Mouse (Mus musculus) olfactory bulb, adult 2 months (tissue): ENCODE data around the gene Cops8. TPM values are rescaled to one million over a fixed set of nuclear protein-coding genes. Genes with fewer than 3 reads are reported as not detected.
A peak's percentile ranks its signal among the peaks of the same experiment; 100 is the strongest.

ENCODE experiments used
- H3K27ac ChIP-seq: fragments of 200-500 bp; 2 replicates; pipeline ENCODE4 v1.5.1; 2012; ENCODE audit warnings: low read depth, low read length; ENCODE audit not compliant: insufficient read depth
- H3K4me1 ChIP-seq: fragments of 200-500 bp; 2 replicates; pipeline ENCODE4 v1.6.1; 2012; ENCODE audit warnings: low read length; ENCODE audit not compliant: control insufficient read depth, insufficient read depth
- H3K4me3 ChIP-seq: fragments of 200-500 bp; 2 replicates; pipeline ENCODE4 v1.5.1; 2012; ENCODE audit warnings: mild to moderate bottlenecking, low read depth, low read length, moderate library complexity; ENCODE audit not compliant: insufficient read depth
- CTCF ChIP-seq: fragments of 200-500 bp; IDR thresholded peaks from 2 replicates; pipeline ENCODE4 v1.5.1; 2012; ENCODE audit warnings: low read depth, mild to moderate bottlenecking, low read length, moderate library complexity; ENCODE audit not compliant: insufficient read depth
- POLR2A ChIP-seq: fragments of 200-500 bp; IDR thresholded peaks from 2 replicates; pipeline ENCODE4 v1.6.1; 2012; ENCODE audit warnings: mild to moderate bottlenecking, low read depth, low read length, moderate library complexity; ENCODE audit not compliant: insufficient read depth
- WGBS: fragments of 180-500 bp; shearing (Covaris S2); methylation state at CpG from one replicate; pipeline ENCODE4 v1.1.7; 2018; 5-methylcytosine and 5-hydroxymethylcytosine counted together
- polyA plus RNA-seq: library from polyadenylated mRNA; stranded (reverse); fragments of >200 nt; gene quantifications from 2 replicates; pipeline ENCODE4 v1.2.4, GENCODE M21; 2012; ENCODE audit warnings: low replicate concordance; ENCODE audit not compliant: missing spikeins, insufficient read depth, insufficient read length

Gene Cops8
- polyA plus RNA-seq, 1 experiment = not detected

- Histone ChIP-seq H3K4me1 (no peaks in the 10 kb centered on the region), H3K27ac (no peak overlapping the region), H3K4me3 (no peak overlapping the region)
- 74% methylated on average over 3 of the region's 3 CpGs for WGBS
- no peak for TF ChIP-seq POLR2A
- TF ChIP-seq CTCF = no peak
Observed at GRCm38 (mm10) chr1:90634205-90634745, 31.5 kb downstream of the Cops8 start.

- H3K4me1 ChIP-seq = no peaks in the 10 kb centered on the region
- no peak for TF ChIP-seq CTCF
- TF ChIP-seq POLR2A = no peak
- no peak overlapping the region for H3K4me3 ChIP-seq
- 75% methylated on average over 7 of the region's 7 CpGs for WGBS
- H3K27ac ChIP-seq = no peak overlapping the region
Observed at GRCm38 (mm10) chr1:90638335-90638734, 35.6 kb downstream of the Cops8 start.

- peaks cover 8% of the 10 kb centered on the region for H3K4me1 ChIP-seq
- no peak overlapping the region for H3K4me3 ChIP-seq
- TF ChIP-seq POLR2A = no peak
- TF ChIP-seq CTCF = peak; percentile 86
- no peak overlapping the region for H3K27ac ChIP-seq
- WGBS = 6% methylated on average over 4 of the region's 4 CpGs
Observed at GRCm38 (mm10) chr1:90650781-90651437, 48.1 kb downstream of the Cops8 start.

GRCm38 (mm10) chr1:90651781-90652180, 49.0 kb downstream of the Cops8 start:
- Histone ChIP-seq H3K4me3 (no peak overlapping the region), H3K4me1 (peaks cover 8% of the 10 kb centered on the region), H3K27ac (no peak overlapping the region)
- no peak for TF ChIP-seq CTCF
- TF ChIP-seq POLR2A = no peak

GRCm38 (mm10) chr1:90652553-90652952, 49.8 kb downstream of the Cops8 start:
- Histone ChIP-seq H3K27ac (no peak overlapping the region), H3K4me3 (no peak overlapping the region), H3K4me1 (peaks cover 8% of the 10 kb centered on the region)
- WGBS = 82% methylated on average over 4 of the region's 4 CpGs
- no peak for TF ChIP-seq POLR2A

- H3K4me3 ChIP-seq = no peak overlapping the region
- H3K27ac ChIP-seq = no peak overlapping the region
- no peak for TF ChIP-seq POLR2A
- TF ChIP-seq CTCF = no peak
- no peaks in the 10 kb centered on the region for H3K4me1 ChIP-seq
- 89% methylated on average over 16 of the region's 16 CpGs for WGBS
Observed at GRCm38 (mm10) chr1:90656492-90657245, 53.9 kb downstream of the Cops8 start.

GRCm38 (mm10) chr1:90657292-90658050, 54.7 kb downstream of the Cops8 start:
- TF ChIP-seq CTCF = no peak
- no peak for TF ChIP-seq POLR2A
- no peak overlapping the region for H3K27ac ChIP-seq
- 89% methylated on average over 10 of the region's 10 CpGs for WGBS

GRCm38 (mm10) chr1:90658581-90658980, 55.8 kb downstream of the Cops8 start:
- Histone ChIP-seq H3K4me1 (no peaks in the 10 kb centered on the region), H3K4me3 (no peak overlapping the region), H3K27ac (no peak overlapping the region)
- 98% methylated on average over 3 of the region's 3 CpGs for WGBS
- TF ChIP-seq CTCF (no peak), POLR2A (no peak)

More at GRCm38 (mm10) chr1:90657292-90658050, 54.7 kb downstream of the Cops8 start:
- Histone ChIP-seq H3K4me1 (no peaks in the 10 kb centered on the region), H3K4me3 (no peak overlapping the region)
